Mouse (Mus musculus) C2C12 (cell line): ENCODE data around the gene Atp7a. TPM values are rescaled to one million over a fixed set of nuclear protein-coding genes. Genes with fewer than 3 reads are reported as not detected.

Source experiments
- H3K27me3 ChIP-seq: one replicate; pipeline ENCODE4 v1.6.1; 2011; ENCODE audit not compliant: control insufficient read depth, insufficient read depth, insufficient read length
- H3K36me3 ChIP-seq: one replicate; pipeline ENCODE4 v1.6.1; 2011; ENCODE audit not compliant: control insufficient read depth, insufficient read depth
- H3K4me3 ChIP-seq: one replicate; pipeline ENCODE4 v1.5.1; 2011; ENCODE audit warnings: mild to moderate bottlenecking, control low read depth; ENCODE audit not compliant: poor library complexity, insufficient read depth, severe bottlenecking
- H3K79me2 ChIP-seq: one replicate; pipeline ENCODE4 v1.6.1; 2011; ENCODE audit not compliant: control insufficient read depth, insufficient read depth
- H3K79me3 ChIP-seq: one replicate; pipeline ENCODE4 v1.6.1; 2011; ENCODE audit warnings: low read depth, control low read depth
- H3ac ChIP-seq: one replicate; pipeline ENCODE3; 2011; ENCODE audit warnings: low read depth; ENCODE audit not compliant: control insufficient read depth, insufficient read length
- CEBPB ChIP-seq: IDR thresholded peaks from one replicate; pipeline ENCODE4 v1.6.1; 2011; ENCODE audit warnings: low read depth, mild to moderate bottlenecking, control low read depth, moderate library complexity
- CTCF ChIP-seq: IDR thresholded peaks from one replicate; pipeline ENCODE4 v1.5.1; 2011; ENCODE audit not compliant: control insufficient read depth, insufficient read depth, insufficient read length
- FOSL1 ChIP-seq: IDR thresholded peaks from one replicate; pipeline ENCODE4 v1.8.0; 2011; ENCODE audit warnings: mild to moderate bottlenecking, low read length; ENCODE audit not compliant: poor library complexity, insufficient read depth, severe bottlenecking
- MAX ChIP-seq: IDR thresholded peaks from one replicate; pipeline ENCODE4 v1.6.1; 2011; ENCODE audit warnings: mild to moderate bottlenecking, control low read depth
- MYOD1 ChIP-seq: IDR thresholded peaks from one replicate; pipeline ENCODE4 v1.6.1; 2011; ENCODE audit warnings: low read depth; ENCODE audit not compliant: control insufficient read depth, insufficient read length
- MYOG ChIP-seq: IDR thresholded peaks from one replicate; pipeline ENCODE4 v1.6.1; 2011; ENCODE audit not compliant: control insufficient read depth, insufficient read length; ENCODE audit errors: extremely low read depth
- USF1 ChIP-seq: IDR thresholded peaks from one replicate; pipeline ENCODE4 v1.6.1; 2011; ENCODE audit warnings: low read depth, mild to moderate bottlenecking, control low read depth, moderate library complexity
- polyA plus RNA-seq: library from polyadenylated mRNA; unstranded; fragments of >200 nt; fragmentation: generic; extraction: Trizol; gene quantifications from one replicate; pipeline ENCODE4 v1.2.1, GENCODE M21; 2012; ENCODE audit warnings: missing spikeins

The Atp7a gene
- polyA plus RNA-seq, 1 experiment, result 2.1 TPM

- H3ac ChIP-seq, result peak within 1 kb of the TSS; percentile 63
- peaks cover 26% of the 10 kb centered on the region for H3K36me3 ChIP-seq
- H3K79me2 ChIP-seq, result peaks cover 41% of the 10 kb centered on the region
- H3K4me3 ChIP-seq, result peak within 1 kb of the TSS; percentile 42
- peaks cover 29% of the 10 kb centered on the region for H3K79me3 ChIP-seq
- no peak for TF ChIP-seq CEBPB
- TF ChIP-seq USF1, result no peak
- TF ChIP-seq CTCF, result no peak
- TF ChIP-seq MAX, result no peak
- no peak for TF ChIP-seq MYOD1
- no peak for TF ChIP-seq MYOG
- no peaks in the 10 kb centered on the region for H3K27me3 ChIP-seq
Observed at GRCm38 (mm10) chrX:106015571-106016322, 11.3 kb upstream of the Atp7a start, which contains the start of gene Cox7b. Gene Cox7b, plus strand, starts transcription at chrX:106015700.

- Histone ChIP-seq H3K36me3 (peaks cover 37% of the 10 kb centered on the region), H3K79me3 (peaks cover 27% of the 10 kb centered on the region), H3K4me3 (no peak overlapping the region), H3K27me3 (no peaks in the 10 kb centered on the region), H3ac (no peak overlapping the region), H3K79me2 (peaks cover 34% of the 10 kb centered on the region)
- TF ChIP-seq CTCF (no peak), MAX (no peak), USF1 (no peak), FOSL1 (no peak), CEBPB (no peak), MYOD1 (no peak), MYOG (no peak)
Observed at GRCm38 (mm10) chrX:106017102-106017501, 10.0 kb upstream of the Atp7a start.

GRCm38 (mm10) chrX:106017516-106017915 is 9.6 kb upstream of the Atp7a start:
- no peaks in the 10 kb centered on the region for H3K27me3 ChIP-seq
- H3K79me2 ChIP-seq, result peaks cover 34% of the 10 kb centered on the region
- TF ChIP-seq MYOD1, result no peak
- no peak for TF ChIP-seq MAX
- H3ac ChIP-seq, result no peak overlapping the region
- no peak overlapping the region for H3K4me3 ChIP-seq
- H3K36me3 ChIP-seq, result peaks cover 39% of the 10 kb centered on the region
- peaks cover 27% of the 10 kb centered on the region for H3K79me3 ChIP-seq

- Histone ChIP-seq H3ac (peak overlapping the region; percentile 72), H3K36me3 (peaks cover 5% of the 10 kb centered on the region), H3K79me2 (peaks cover 44% of the 10 kb centered on the region), H3K4me3 (peak overlapping the region; percentile 34), H3K79me3 (peaks cover 10% of the 10 kb centered on the region), H3K27me3 (no peaks in the 10 kb centered on the region)
- no peak for TF ChIP-seq CEBPB
Observed at GRCm38 (mm10) chrX:106027343-106027674, 233 bp downstream of the Atp7a start.

GRCm38 (mm10) chrX:106030176-106030575 is 3.1 kb downstream of the Atp7a start:
- TF ChIP-seq MAX (no peak), CTCF (no peak), FOSL1 (no peak), MYOG (no peak), USF1 (no peak), CEBPB (no peak), MYOD1 (no peak)
- Histone ChIP-seq H3K27me3 (no peaks in the 10 kb centered on the region), H3K79me3 (peaks cover 15% of the 10 kb centered on the region), H3K79me2 (peaks cover 63% of the 10 kb centered on the region), H3K36me3 (no peaks in the 10 kb centered on the region), H3ac (no peak overlapping the region), H3K4me3 (no peak overlapping the region)

- Histone ChIP-seq H3K79me2 (peaks cover 67% of the 10 kb centered on the region), H3K36me3 (no peaks in the 10 kb centered on the region), H3ac (no peak overlapping the region), H3K79me3 (peaks cover 15% of the 10 kb centered on the region), H3K27me3 (no peaks in the 10 kb centered on the region), H3K4me3 (no peak overlapping the region)
- no peak for TF ChIP-seq MYOG
- TF ChIP-seq MYOD1, result no peak
- no peak for TF ChIP-seq MAX
- TF ChIP-seq USF1, result no peak
- no peak for TF ChIP-seq FOSL1
- no peak for TF ChIP-seq CTCF
- no peak for TF ChIP-seq CEBPB
Observed at GRCm38 (mm10) chrX:106031124-106031523, 4.0 kb downstream of the Atp7a start.
